Mouse (Mus musculus): ENCODE measurements at regions not wholly inside any gene's neighbourhood (a gene's known extent, or its start where the extent isn't known, plus 50 kb on each side); places are given as distances from the start of the nearest gene placed in this dataset.
A peak's percentile ranks its signal among the peaks of the same experiment; 100 is the strongest.

- DNase-seq: no peak
Observed at GRCm38 (mm10) chr2:123023918-123024317, 258.9 kb downstream of the Sqor start.

DNA sequence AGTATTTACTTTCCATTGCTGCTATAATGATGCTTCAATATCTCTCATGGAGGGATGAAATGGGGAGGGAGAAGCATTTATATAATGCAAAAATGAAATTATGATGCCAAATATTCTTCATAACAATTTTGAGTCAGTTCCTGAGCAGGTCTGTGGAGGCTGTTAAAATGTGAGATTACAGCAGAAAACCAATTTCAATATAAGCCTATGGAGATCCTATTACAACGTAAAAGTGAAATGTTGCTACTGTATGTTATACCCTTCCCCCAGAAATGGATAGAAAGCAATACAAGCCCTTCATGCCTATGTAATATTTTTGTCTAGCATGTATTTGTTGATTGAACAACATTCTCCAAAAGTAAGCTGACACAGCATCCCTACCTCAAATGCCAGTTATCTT lies 259.3 kb downstream of the Sqor start:
- no peak for DNase-seq

GRCm38 (mm10) chr2:123024976-123025585 lies 260.0 kb downstream of the Sqor start:
- DNase-seq: no peak

DNA sequence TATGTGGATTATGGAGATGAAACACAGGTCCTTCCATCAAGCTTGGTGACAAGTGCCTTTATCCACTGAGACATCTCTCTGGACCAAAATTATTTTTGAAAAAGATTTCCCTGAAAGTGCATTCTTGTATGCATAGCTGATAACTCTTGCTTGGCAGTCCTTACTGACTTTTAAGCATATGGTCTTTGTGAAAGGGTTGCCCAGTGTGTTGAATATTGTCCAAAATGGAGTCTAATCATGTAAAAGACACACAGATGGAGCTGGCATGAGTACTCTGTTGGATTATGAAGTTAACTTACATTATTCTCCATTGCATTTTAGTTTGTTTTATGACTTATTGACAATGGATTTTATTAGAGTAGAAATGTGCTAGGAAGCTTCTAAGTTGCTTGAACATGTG lies 282.3 kb downstream of the Sqor start:
- DNase-seq: no peak

DNA sequence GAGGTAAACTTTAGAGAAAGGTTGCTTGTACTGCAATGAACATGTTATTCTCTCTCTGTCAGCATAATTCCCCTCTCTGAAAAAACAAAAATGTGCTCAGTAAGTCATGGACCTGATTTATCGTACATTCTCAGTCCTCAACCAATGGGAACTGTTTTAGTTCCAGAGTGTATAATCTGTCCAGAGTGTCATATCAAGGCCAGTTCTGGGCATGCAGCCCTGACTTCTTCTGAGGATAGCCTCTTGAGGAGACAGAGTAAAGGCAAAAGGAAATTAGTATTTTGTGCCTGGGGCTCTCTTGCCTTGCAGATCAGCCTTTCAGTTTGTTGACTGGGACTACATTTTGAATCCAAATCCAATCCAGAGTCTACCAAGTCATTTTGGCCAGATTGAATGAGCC lies 299.6 kb downstream of the Sqor start:
- DNase-seq: no peak

DNA sequence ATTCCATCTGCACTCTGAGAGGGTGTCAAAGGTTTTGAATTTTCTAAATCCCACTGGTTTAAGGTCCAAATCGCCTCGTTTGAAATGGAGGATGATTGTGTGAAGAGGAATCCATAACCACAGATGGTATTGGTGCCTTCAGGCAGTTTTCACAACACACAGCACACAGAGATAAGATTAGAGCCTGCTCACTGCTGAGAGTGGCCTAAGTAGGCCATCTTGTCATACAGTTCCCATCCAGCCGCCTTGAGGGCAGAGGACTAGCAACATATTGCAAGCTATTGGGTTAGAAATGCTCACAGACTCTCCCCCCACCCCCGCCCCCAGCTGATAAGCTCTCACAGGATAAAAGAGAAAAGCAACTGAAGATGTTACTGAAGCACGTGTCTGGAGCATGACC lies 303.8 kb downstream of the Sqor start:
- peak in 1 of 2 experiments; percentile 3 for DNase-seq

DNA sequence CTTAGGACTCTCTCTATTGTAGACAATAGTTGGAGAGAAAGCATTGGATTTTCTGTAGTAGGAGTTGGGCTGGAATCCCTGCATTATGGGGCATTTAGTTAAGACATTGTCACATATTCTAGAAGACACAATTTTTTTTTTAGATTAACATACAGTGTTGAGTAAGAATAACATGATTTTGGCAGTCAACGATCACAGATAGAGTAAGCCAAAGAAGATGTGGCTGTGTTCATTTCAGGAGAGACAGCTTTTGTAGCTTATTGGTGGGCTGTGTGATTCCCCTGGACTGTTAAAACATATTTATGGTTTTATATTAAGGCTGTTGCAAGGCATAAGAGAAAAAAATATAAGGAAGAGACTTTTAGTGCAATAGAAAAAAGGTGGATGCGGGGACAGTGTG lies 307.6 kb downstream of the Sqor start:
- no peak for DNase-seq

GRCm38 (mm10) chr2:123073476-123074085 lies 308.5 kb downstream of the Sqor start:
- DNase-seq: no peak

GRCm38 (mm10) chr2:123092726-123093125 lies 327.7 kb downstream of the Sqor start:
- peak; percentile 35 to 41 for DNase-seq

- no peak for DNase-seq
Observed at GRCm38 (mm10) chr2:123103530-123103929, 338.5 kb downstream of the Sqor start.

GRCm38 (mm10) chr2:123131496-123131895 lies 366.5 kb downstream of the Sqor start:
- no peak for DNase-seq

DNA sequence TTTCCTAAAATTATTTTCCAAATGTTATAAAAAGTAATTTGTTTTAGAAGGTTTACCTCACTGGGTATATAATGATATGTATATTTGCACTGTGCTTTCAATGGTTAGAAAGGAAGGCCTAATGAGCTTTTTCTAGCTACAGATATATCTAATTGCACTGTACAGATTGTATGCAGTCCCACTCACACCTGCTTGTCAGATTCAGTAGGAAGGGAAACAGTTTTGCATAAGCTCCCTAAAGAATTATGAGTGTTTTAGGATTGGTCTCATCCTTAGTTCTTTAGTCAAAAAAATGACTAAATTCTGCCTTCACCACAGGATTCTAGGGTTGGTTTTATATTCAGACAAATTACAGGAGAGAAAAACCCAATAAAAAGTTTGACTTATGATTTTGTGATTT lies 388.1 kb downstream of the Sqor start:
- DNase-seq: no peak

- no peak for DNase-seq
Observed at GRCm38 (mm10) chr2:123165384-123165783, 400.3 kb downstream of the Sqor start.

DNA sequence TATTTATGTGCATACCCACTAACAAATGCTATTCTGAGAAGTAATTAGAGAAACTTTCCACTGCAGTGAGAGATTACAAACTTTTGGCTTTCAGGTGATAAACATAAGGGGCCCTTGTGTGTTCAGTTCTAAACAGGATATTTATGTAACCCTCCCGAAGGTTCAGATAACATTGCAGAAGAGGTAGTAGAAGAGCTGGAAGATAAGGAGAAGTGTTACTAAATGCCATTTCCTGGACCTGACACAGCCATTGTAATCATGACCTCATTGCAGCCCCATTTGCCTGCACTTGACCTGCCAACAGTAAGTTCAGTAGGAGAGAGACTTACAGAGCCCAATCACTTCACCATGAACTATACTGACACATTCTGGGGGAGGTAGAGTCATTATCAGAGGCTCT lies 405.6 kb downstream of the Sqor start:
- DNase-seq: no peak

DNA sequence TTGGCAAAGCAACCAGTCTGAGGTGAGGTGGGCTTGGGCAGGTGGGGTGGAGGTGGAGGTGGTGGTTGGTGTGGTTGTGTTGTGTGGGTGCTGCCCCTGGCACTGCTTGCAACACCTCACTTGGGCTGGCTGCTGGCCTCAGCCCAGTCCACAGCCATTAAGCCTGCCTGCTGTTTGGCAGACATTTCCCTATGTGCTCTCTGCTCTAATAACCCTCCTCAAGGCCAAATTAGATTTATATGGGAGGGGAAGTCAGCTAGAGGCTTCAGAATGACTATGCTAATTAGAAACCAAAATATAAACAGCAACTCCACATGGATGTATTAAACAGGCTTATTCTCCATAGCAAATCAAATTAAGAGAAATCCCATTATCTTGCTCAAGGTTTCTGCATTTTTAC lies 417.2 kb downstream of the Sqor start:
- no peak for DNase-seq

GRCm38 (mm10) chr2:123190795-123191582 lies 426.0 kb downstream of the Sqor start:
- no peak for DNase-seq

DNA sequence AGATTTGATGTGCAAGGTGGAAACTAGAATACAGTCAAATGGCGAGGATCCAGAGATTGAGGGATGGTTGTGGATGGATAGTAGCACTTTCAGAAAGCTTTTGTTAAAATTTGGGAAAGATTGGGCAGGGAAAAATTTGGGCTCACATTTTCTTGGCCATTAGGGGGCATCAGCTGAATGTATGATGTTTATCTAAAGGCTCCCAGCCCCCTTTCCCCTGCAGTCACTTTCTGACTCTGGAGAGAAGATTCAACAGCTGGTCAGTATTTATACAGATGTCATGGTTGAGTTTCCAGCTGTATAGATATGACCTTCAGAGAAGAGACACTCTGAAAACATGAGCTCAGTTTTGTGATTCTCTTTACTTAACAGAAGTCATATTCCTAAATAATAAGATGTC lies 429.5 kb downstream of the Sqor start:
- DNase-seq: no peak
